Mouse (Mus musculus): ENCODE measurements around the gene Vmn1r14. TPM values are rescaled to one million over a fixed set of nuclear protein-coding genes. Genes with fewer than 3 reads are reported as not detected.
A peak's percentile ranks its signal among the peaks of the same experiment; 100 is the strongest.
"Not testable (repeated sequence)": the region's sequence is repeated elsewhere in the genome, so short reads cannot be mapped to it uniquely, and the experiment has no call there.

Gene Vmn1r14
- not detected in 2 replicates for polyA plus RNA-seq (2014; fragmentation: Nextera tagmentation; extraction: Ambion mirVana)

GRCm38 (mm10) chr6:57231386-57231785 lies at the start of gene Vmn1r14:
Gene Vmn1r14, plus strand, starts transcription at chr6:57231686.
- H3K4me2 ChIP-seq (ENCODE audit: low read depth, low read length) = no peak within 1 kb of the TSS
- H3K4me3 ChIP-seq (ENCODE audit: low read depth, low read length) = no peak within 1 kb of the TSS
- DNase-seq (ENCODE audit: low spot score) (no peak), ATAC-seq (replicated peaks; ENCODE audit: insufficient number of reproducible peaks, low FRiP score, low TSS enrichment, low read depth) (no peak)
- no peak within 1 kb of the TSS for H3K9ac ChIP-seq (replicated peaks; ENCODE audit: low read length)
- WGBS = 93% methylated on average over 3 of the region's 3 CpGs
- H3K36me3 ChIP-seq (replicated peaks; ENCODE audit: control insufficient read depth, insufficient read depth, low read depth, low read length) = no peaks in the 10 kb centered on the region
- H3K27ac ChIP-seq (replicated peaks; ENCODE audit: low read depth, low read length) = no peak within 1 kb of the TSS
- no peaks in the 10 kb centered on the region for H3K27me3 ChIP-seq (ENCODE audit: control insufficient read depth, insufficient read depth, low read length)
- H3K4me1 ChIP-seq (ENCODE audit: control insufficient read depth, insufficient read depth, low read length) = no peaks in the 10 kb centered on the region
- H3K9me3 ChIP-seq (replicated peaks; ENCODE audit: control insufficient read depth, low read length) = no peaks in the 10 kb centered on the region

GRCm38 (mm10) chr6:57190016-57190415 lies 41.5 kb upstream of the Vmn1r14 start:
- H3K27ac ChIP-seq (replicated peaks; ENCODE audit: low read depth, low read length); H3K4me1 ChIP-seq (ENCODE audit: control insufficient read depth, insufficient read depth, low read length); H3K4me3 ChIP-seq (ENCODE audit: low read depth, low read length); H3K4me2 ChIP-seq (ENCODE audit: low read depth, low read length); H3K36me3 ChIP-seq (replicated peaks; ENCODE audit: control insufficient read depth, insufficient read depth, low read depth, low read length); H3K9me3 ChIP-seq (replicated peaks; ENCODE audit: control insufficient read depth, low read length); H3K27me3 ChIP-seq (ENCODE audit: control insufficient read depth, insufficient read depth, low read length); DNase-seq (ENCODE audit: low spot score); H3K9ac ChIP-seq (replicated peaks; ENCODE audit: low read length); ATAC-seq (replicated peaks; ENCODE audit: insufficient number of reproducible peaks, low FRiP score, low TSS enrichment, low read depth): not testable (repeated sequence)
- 63% methylated on average over 3 of the region's 3 CpGs for WGBS

GRCm38 (mm10) chr6:57202990-57203389 lies 28.5 kb upstream of the Vmn1r14 start, which contains the start of gene Vmn1r13:
Gene Vmn1r13, plus strand, starts transcription at chr6:57203290.
- DNase-seq (ENCODE audit: low spot score); ATAC-seq (replicated peaks; ENCODE audit: insufficient number of reproducible peaks, low FRiP score, low TSS enrichment, low read depth); H3K4me1 ChIP-seq (ENCODE audit: control insufficient read depth, insufficient read depth, low read length); H3K9ac ChIP-seq (replicated peaks; ENCODE audit: low read length); H3K36me3 ChIP-seq (replicated peaks; ENCODE audit: control insufficient read depth, insufficient read depth, low read depth, low read length); H3K4me3 ChIP-seq (ENCODE audit: low read depth, low read length); H3K27ac ChIP-seq (replicated peaks; ENCODE audit: low read depth, low read length); H3K9me3 ChIP-seq (replicated peaks; ENCODE audit: control insufficient read depth, low read length); H3K4me2 ChIP-seq (ENCODE audit: low read depth, low read length); H3K27me3 ChIP-seq (ENCODE audit: control insufficient read depth, insufficient read depth, low read length): not testable (repeated sequence)
- WGBS = 71% methylated on average over 1 of the region's 1 CpGs

GRCm38 (mm10) chr6:57257652-57258051 lies 26.2 kb downstream of the Vmn1r14 start, which contains the start of gene Vmn1r15:
Gene Vmn1r15, plus strand, starts transcription at chr6:57257952.
- no peak within 1 kb of the TSS for H3K4me3 ChIP-seq (ENCODE audit: low read depth, low read length)
- no peaks in the 10 kb centered on the region for H3K36me3 ChIP-seq (replicated peaks; ENCODE audit: control insufficient read depth, insufficient read depth, low read depth, low read length)
- ATAC-seq (replicated peaks; ENCODE audit: insufficient number of reproducible peaks, low FRiP score, low TSS enrichment, low read depth) = no peak
- WGBS = 75% methylated on average over 1 of the region's 1 CpGs
- no peaks in the 10 kb centered on the region for H3K4me1 ChIP-seq (ENCODE audit: control insufficient read depth, insufficient read depth, low read length)
- no peak within 1 kb of the TSS for H3K27ac ChIP-seq (replicated peaks; ENCODE audit: low read depth, low read length)
- no peak within 1 kb of the TSS for H3K9ac ChIP-seq (replicated peaks; ENCODE audit: low read length)
- H3K9me3 ChIP-seq (replicated peaks; ENCODE audit: control insufficient read depth, low read length) = no peaks in the 10 kb centered on the region
- H3K4me2 ChIP-seq (ENCODE audit: low read depth, low read length) = no peak within 1 kb of the TSS
- no peaks in the 10 kb centered on the region for H3K27me3 ChIP-seq (ENCODE audit: control insufficient read depth, insufficient read depth, low read length)
- no peak for DNase-seq (ENCODE audit: low spot score)

- H3K9ac ChIP-seq (replicated peaks; ENCODE audit: low read length) = no peak overlapping the region
- H3K4me3 ChIP-seq (ENCODE audit: low read depth, low read length) = no peak overlapping the region
- no peaks in the 10 kb centered on the region for H3K36me3 ChIP-seq (replicated peaks; ENCODE audit: control insufficient read depth, insufficient read depth, low read depth, low read length)
- WGBS = 93% methylated on average over 2 of the region's 2 CpGs
- no peaks in the 10 kb centered on the region for H3K27me3 ChIP-seq (ENCODE audit: control insufficient read depth, insufficient read depth, low read length)
- H3K9me3 ChIP-seq (replicated peaks; ENCODE audit: control insufficient read depth, low read length) = no peaks in the 10 kb centered on the region
- no peak overlapping the region for H3K27ac ChIP-seq (replicated peaks; ENCODE audit: low read depth, low read length)
- no peak overlapping the region for H3K4me2 ChIP-seq (ENCODE audit: low read depth, low read length)
- ATAC-seq (replicated peaks; ENCODE audit: insufficient number of reproducible peaks, low FRiP score, low TSS enrichment, low read depth) = no peak
- no peaks in the 10 kb centered on the region for H3K4me1 ChIP-seq (ENCODE audit: control insufficient read depth, insufficient read depth, low read length)
- no peak for DNase-seq (ENCODE audit: low spot score)
Measured at GRCm38 (mm10) chr6:57260990-57261389, 29.5 kb downstream of the Vmn1r14 start.

- 68% methylated on average over 3 of the region's 3 CpGs for WGBS
- no peak for ATAC-seq (replicated peaks; ENCODE audit: insufficient number of reproducible peaks, low FRiP score, low TSS enrichment, low read depth)
- Histone ChIP-seq H3K27me3 (ENCODE audit: control insufficient read depth, insufficient read depth, low read length) (no peaks in the 10 kb centered on the region), H3K4me2 (ENCODE audit: low read depth, low read length) (no peak overlapping the region), H3K27ac (replicated peaks; ENCODE audit: low read depth, low read length) (no peak overlapping the region), H3K4me1 (ENCODE audit: control insufficient read depth, insufficient read depth, low read length) (no peaks in the 10 kb centered on the region), H3K4me3 (ENCODE audit: low read depth, low read length) (no peak overlapping the region), H3K9ac (replicated peaks; ENCODE audit: low read length) (no peak overlapping the region), H3K9me3 (replicated peaks; ENCODE audit: control insufficient read depth, low read length) (no peaks in the 10 kb centered on the region), H3K36me3 (replicated peaks; ENCODE audit: control insufficient read depth, insufficient read depth, low read depth, low read length) (no peaks in the 10 kb centered on the region)
- DNase-seq (ENCODE audit: low spot score) = no peak
Measured at GRCm38 (mm10) chr6:57271881-57272280, 40.4 kb downstream of the Vmn1r14 start.

- no peaks in the 10 kb centered on the region for H3K27me3 ChIP-seq (ENCODE audit: control insufficient read depth, insufficient read depth, low read length)
- no peak overlapping the region for H3K9ac ChIP-seq (replicated peaks; ENCODE audit: low read length)
- H3K4me3 ChIP-seq (ENCODE audit: low read depth, low read length) = no peak overlapping the region
- no peak overlapping the region for H3K4me2 ChIP-seq (ENCODE audit: low read depth, low read length)
- H3K27ac ChIP-seq (replicated peaks; ENCODE audit: low read depth, low read length) = no peak overlapping the region
- ATAC-seq (replicated peaks; ENCODE audit: insufficient number of reproducible peaks, low FRiP score, low TSS enrichment, low read depth) (no peak), DNase-seq (ENCODE audit: low spot score) (peak; percentile 1)
- H3K36me3 ChIP-seq (replicated peaks; ENCODE audit: control insufficient read depth, insufficient read depth, low read depth, low read length) = no peaks in the 10 kb centered on the region
- H3K9me3 ChIP-seq (replicated peaks; ENCODE audit: control insufficient read depth, low read length) = no peaks in the 10 kb centered on the region
- no peaks in the 10 kb centered on the region for H3K4me1 ChIP-seq (ENCODE audit: control insufficient read depth, insufficient read depth, low read length)
Measured at GRCm38 (mm10) chr6:57272517-57272916, 41.0 kb downstream of the Vmn1r14 start.

- H3K4me2 ChIP-seq (ENCODE audit: low read depth, low read length) = no peak overlapping the region
- H3K9me3 ChIP-seq (replicated peaks; ENCODE audit: control insufficient read depth, low read length) = no peaks in the 10 kb centered on the region
- DNase-seq (ENCODE audit: low spot score) (no peak), ATAC-seq (replicated peaks; ENCODE audit: insufficient number of reproducible peaks, low FRiP score, low TSS enrichment, low read depth) (no peak)
- no peaks in the 10 kb centered on the region for H3K27me3 ChIP-seq (ENCODE audit: control insufficient read depth, insufficient read depth, low read length)
- no peak overlapping the region for H3K4me3 ChIP-seq (ENCODE audit: low read depth, low read length)
- no peak overlapping the region for H3K27ac ChIP-seq (replicated peaks; ENCODE audit: low read depth, low read length)
- no peaks in the 10 kb centered on the region for H3K36me3 ChIP-seq (replicated peaks; ENCODE audit: control insufficient read depth, insufficient read depth, low read depth, low read length)
- no peaks in the 10 kb centered on the region for H3K4me1 ChIP-seq (ENCODE audit: control insufficient read depth, insufficient read depth, low read length)
- H3K9ac ChIP-seq (replicated peaks; ENCODE audit: low read length) = no peak overlapping the region
Measured at GRCm38 (mm10) chr6:57278952-57279351, 47.5 kb downstream of the Vmn1r14 start.
